In genomic region chr11:120185316-120186141, GRCm38 (mm10) we compare ENCODE assay signal across 8 mouse cellular contexts. TPM values are rescaled to one million over a fixed set of nuclear protein-coding genes. Genes with fewer than 3 reads are reported as not detected.
DNase-seq lines count a peak whose midpoint lies in the region; ATAC-seq and TF ChIP-seq lines count a peak whose summit lies in the region.

No protein-coding gene starts in this region.

- WGBS in hindbrain, postnatal 0 days: 1% methylated on average over 54 of the region's 54 CpGs
- 14% methylated on average over 49 of the region's 54 CpGs for WGBS in liver, postnatal 0 days (ENCODE audit: insufficient replicate concordance)

- no peak for ATAC-seq in erythroblast, adult 5-6 weeks (replicated peaks; ENCODE audit: low FRiP score, poor library complexity, severe bottlenecking)
- ATAC-seq in hindbrain, postnatal 0 days: no peak
- ATAC-seq in liver, postnatal 0 days: no peak
- ATAC-seq in megakaryocyte progenitor cell, adult 5-6 weeks (replicated peaks; ENCODE audit: poor library complexity): no peak

- peak overlapping the region; percentile 77 for H3K27ac ChIP-seq in hindbrain, postnatal 0 days
- peak overlapping the region; percentile 77 for H3K27ac ChIP-seq in liver, postnatal 0 days (ENCODE audit: low read depth)

- peak overlapping the region; percentile 96 for H3K4me2 ChIP-seq in hindbrain, postnatal 0 days (ENCODE audit: low read depth, low read length)
- H3K4me2 ChIP-seq in liver, postnatal 0 days (ENCODE audit: low read depth, low read length): peak overlapping the region; percentile 83

- TF ChIP-seq CTCF in hindbrain, postnatal 0 days (IDR thresholded peaks at IDR 0.05; ENCODE audit: low read depth): no peak
- no peak for TF ChIP-seq CTCF in liver, postnatal 0 days (IDR thresholded peaks at IDR 0.05; ENCODE audit: low read depth)

- H3K36me3 ChIP-seq in erythroblast, embryonic 14.5 days (ENCODE audit: control insufficient read depth): no peaks in the 10 kb centered on the region
- no peaks in the 10 kb centered on the region for H3K36me3 ChIP-seq in hindbrain, postnatal 0 days (ENCODE audit: insufficient read depth, low read length)
- H3K36me3 ChIP-seq in liver, postnatal 0 days (replicated peaks; ENCODE audit: insufficient read depth, low read length): no peaks in the 10 kb centered on the region

- H3K4me3 ChIP-seq in erythroblast, embryonic 14.5 days (replicated peaks): peak overlapping the region; percentile 29
- H3K4me3 ChIP-seq in hindbrain, postnatal 0 days (ENCODE audit: low read length): peak overlapping the region; percentile 69
- H3K4me3 ChIP-seq in liver, postnatal 0 days (ENCODE audit: low read depth, low read length): peak overlapping the region; percentile 68

- peak; percentile 83 to 84 for DNase-seq in adrenal gland, postnatal 36 days
- peak; percentile 55 for DNase-seq in forelimb bud, embryonic 11.5 days (ENCODE audit: low read depth, low spot score)
- peak; percentile 70 for DNase-seq in hindbrain, postnatal 0 days (ENCODE audit: low spot score)
- DNase-seq in liver, postnatal 0 days: peak; percentile 48
- peak; percentile 91 for DNase-seq in retina, embryonic 14.5 days (ENCODE audit: low spot score)

- H3K9me3 ChIP-seq in erythroblast, embryonic 14.5 days (ENCODE audit: control insufficient read depth, low read length): peaks cover 2% of the 10 kb centered on the region; the same call in 1 of the 2 replicates
- H3K9me3 ChIP-seq in hindbrain, postnatal 0 days (ENCODE audit: low read length): no peaks in the 10 kb centered on the region
- H3K9me3 ChIP-seq in liver, postnatal 0 days (ENCODE audit: low read length): no peaks in the 10 kb centered on the region

- H3K9ac ChIP-seq in hindbrain, postnatal 0 days (replicated peaks; ENCODE audit: low read length): peak overlapping the region; percentile 96
- peak overlapping the region; percentile 65 for H3K9ac ChIP-seq in liver, postnatal 0 days (replicated peaks)

- H3K4me1 ChIP-seq in erythroblast, embryonic 14.5 days (ENCODE audit: control insufficient read depth): peaks cover 16% of the 10 kb centered on the region
- peaks cover 34% of the 10 kb centered on the region for H3K4me1 ChIP-seq in hindbrain, postnatal 0 days (ENCODE audit: insufficient read depth, low read length)
- H3K4me1 ChIP-seq in liver, postnatal 0 days (ENCODE audit: insufficient read depth): peaks cover 13% of the 10 kb centered on the region

- H3K27me3 ChIP-seq in erythroblast, embryonic 14.5 days (ENCODE audit: control insufficient read depth): peaks cover 81% of the 10 kb centered on the region
- no peaks in the 10 kb centered on the region for H3K27me3 ChIP-seq in hindbrain, postnatal 0 days (ENCODE audit: insufficient read depth, low read length)
- peaks cover 48% of the 10 kb centered on the region for H3K27me3 ChIP-seq in liver, postnatal 0 days (ENCODE audit: insufficient read depth, low read length)

- no peak for TF ChIP-seq EP300 in liver, postnatal 0 days (IDR thresholded peaks at IDR 0.05; ENCODE audit: low read depth)

RNA-seq across cellular contexts. Expression of gene Slc38a10, which starts 34.4 kb away (rescaled TPM):
- 6.1 and 6.2 TPM in 2 replicates for polyA plus RNA-seq in erythroblast, embryonic 14.5 days (2012)
- 7.7 and 10.7 TPM in 2 replicates for total RNA-seq in erythroblast, adult 5-6 weeks (2015; ENCODE audit: low replicate concordance)
- 22.4 and 39.9 TPM in 2 replicates for total RNA-seq in erythroblast, adult 5-6 weeks (2017; ENCODE audit: low replicate concordance)
- 100 to 1,000 TPM; 156 to 163 TPM for total RNA-seq in adrenal gland, postnatal 36 days (2021)
- total RNA-seq in hindbrain, postnatal 0 days (2014; rRNA removed): 167 and 178 TPM in 2 replicates
- polyA plus RNA-seq in hindbrain, postnatal 0 days (2015; fragmentation: Nextera tagmentation; extraction: Ambion mirVana): 95.9 and 101 TPM in 2 replicates
- polyA plus RNA-seq in liver, postnatal 0 days (2015; fragmentation: Nextera tagmentation; extraction: Ambion mirVana): 25.0 and 28.0 TPM in 2 replicates
- total RNA-seq in megakaryocyte progenitor cell, adult 5-6 weeks (2015): 31.6 and 33.3 TPM in 2 replicates
- total RNA-seq in megakaryocyte progenitor cell, adult 5-6 weeks (2017): 40.2 and 41.2 TPM in 2 replicates

RNA-seq across cellular contexts. Expression of gene Bahcc1, which starts 47.2 kb away (rescaled TPM):
- 0.17 and 0.21 TPM in 2 replicates for polyA plus RNA-seq in erythroblast, embryonic 14.5 days (2012)
- total RNA-seq in erythroblast, adult 5-6 weeks (2015; ENCODE audit: low replicate concordance): 2.1 and 3.3 TPM in 2 replicates
- total RNA-seq in erythroblast, adult 5-6 weeks (2017; ENCODE audit: low replicate concordance): 0.84 and 2.0 TPM in 2 replicates
- total RNA-seq in adrenal gland, postnatal 36 days (2021): 10 to 100 TPM; 17.5 TPM
- total RNA-seq in hindbrain, postnatal 0 days (2014; rRNA removed): 31.1 and 43.1 TPM in 2 replicates
- 8.8 and 9.1 TPM in 2 replicates for polyA plus RNA-seq in hindbrain, postnatal 0 days (2015; fragmentation: Nextera tagmentation; extraction: Ambion mirVana)
- 1.1 and 1.2 TPM in 2 replicates for polyA plus RNA-seq in liver, postnatal 0 days (2015; fragmentation: Nextera tagmentation; extraction: Ambion mirVana)
- total RNA-seq in megakaryocyte progenitor cell, adult 5-6 weeks (2015): 12.1 and 17.2 TPM in 2 replicates
- total RNA-seq in megakaryocyte progenitor cell, adult 5-6 weeks (2017): 3.9 and 5.4 TPM in 2 replicates
